Mouse (Mus musculus) layer of hippocampus, postnatal 14 days (tissue): Measurements from ENCODE around the gene Smco2. TPM values are rescaled to one million over a fixed set of nuclear protein-coding genes. Genes with fewer than 3 reads are reported as not detected.

ENCODE experiments used
- DNase-seq, 2 experiments: peaks; one replicate each; pipeline ENCODE4 v3.0.0; 2021 to 2022; ENCODE audit warnings: low spot score in 2 of 2, mixed read lengths in 1 of 2
- long read RNA-seq, 2 experiments: library from polyadenylated mRNA; stranded (forward); transcript quantifications; one replicate each; pipeline ENCODE4 v2.0.0; 2021
- total RNA-seq, 2 experiments: library from RNA; stranded (reverse); gene quantifications; 2 replicates each; pipeline ENCODE4 v1.2.3; 2021

The Smco2 gene
- not detected for total RNA-seq
- long read RNA-seq, experiment 1: 0 reads
- long read RNA-seq, experiment 2: 0 reads

DNA sequence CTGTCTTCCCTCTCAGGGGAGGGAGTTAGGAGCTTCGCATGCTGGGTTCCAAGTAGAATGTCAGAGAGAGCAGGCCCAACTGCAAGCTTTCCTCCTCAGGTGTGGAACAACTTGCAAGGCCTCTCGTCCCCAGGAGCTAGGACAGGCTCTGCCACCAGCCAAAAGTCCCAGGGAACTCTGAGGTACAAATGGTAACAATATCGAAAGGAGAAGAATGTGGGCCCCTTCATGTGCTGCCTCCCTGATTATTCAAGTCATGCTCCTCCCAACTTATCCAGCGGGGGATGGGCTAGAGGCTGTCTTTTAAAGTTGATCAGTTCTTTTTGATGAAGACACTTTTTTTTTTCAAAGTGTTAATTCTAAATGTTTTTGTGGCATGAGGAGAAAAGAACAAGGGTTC, at the start of gene Smco2:
Gene Smco2, plus strand, starts transcription at position 55 of the 400 bp plus-strand sequence.
- no peak for DNase-seq

DNA sequence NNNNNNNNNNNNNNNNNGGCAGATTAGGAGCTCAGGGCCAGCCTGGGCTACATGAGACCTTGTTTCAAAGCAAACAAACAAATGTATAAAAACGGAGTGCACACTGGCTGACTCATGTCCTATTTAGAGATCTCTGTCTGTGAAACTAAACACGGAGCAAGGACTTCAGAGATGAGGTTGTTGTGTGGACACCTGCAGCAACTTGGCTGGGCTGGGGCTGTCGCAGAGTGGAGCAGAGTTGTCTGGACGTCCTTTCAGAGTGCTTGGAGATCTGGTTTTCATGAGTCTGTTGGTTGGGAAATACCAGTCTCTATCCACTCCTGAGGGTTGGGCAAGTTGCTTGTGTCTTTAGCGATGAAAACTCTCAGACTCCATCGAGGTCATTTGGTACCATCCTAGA, 39.9 kb upstream of the Smco2 start:
- no peak for DNase-seq

DNA sequence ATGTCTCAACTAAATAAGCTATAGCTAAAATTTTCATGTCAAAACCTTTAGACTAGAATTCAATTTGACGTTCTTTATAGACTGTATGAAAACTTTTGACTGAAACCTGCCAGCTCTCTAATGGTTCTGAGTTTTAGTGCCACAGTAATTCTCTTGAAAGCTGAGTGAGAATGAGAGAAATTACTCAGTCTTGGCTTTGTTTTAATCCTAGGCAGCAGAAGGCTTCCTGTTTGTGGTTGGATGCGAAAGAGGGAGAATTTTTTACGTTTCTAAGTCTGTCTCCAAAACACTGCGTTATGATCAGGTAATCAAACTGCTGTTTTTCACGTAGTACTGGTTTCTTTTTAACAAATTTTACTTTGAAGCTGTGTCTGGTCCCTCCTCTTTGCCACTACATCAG, 36.9 kb upstream of the Smco2 start:
- DNase-seq: no peak

DNA sequence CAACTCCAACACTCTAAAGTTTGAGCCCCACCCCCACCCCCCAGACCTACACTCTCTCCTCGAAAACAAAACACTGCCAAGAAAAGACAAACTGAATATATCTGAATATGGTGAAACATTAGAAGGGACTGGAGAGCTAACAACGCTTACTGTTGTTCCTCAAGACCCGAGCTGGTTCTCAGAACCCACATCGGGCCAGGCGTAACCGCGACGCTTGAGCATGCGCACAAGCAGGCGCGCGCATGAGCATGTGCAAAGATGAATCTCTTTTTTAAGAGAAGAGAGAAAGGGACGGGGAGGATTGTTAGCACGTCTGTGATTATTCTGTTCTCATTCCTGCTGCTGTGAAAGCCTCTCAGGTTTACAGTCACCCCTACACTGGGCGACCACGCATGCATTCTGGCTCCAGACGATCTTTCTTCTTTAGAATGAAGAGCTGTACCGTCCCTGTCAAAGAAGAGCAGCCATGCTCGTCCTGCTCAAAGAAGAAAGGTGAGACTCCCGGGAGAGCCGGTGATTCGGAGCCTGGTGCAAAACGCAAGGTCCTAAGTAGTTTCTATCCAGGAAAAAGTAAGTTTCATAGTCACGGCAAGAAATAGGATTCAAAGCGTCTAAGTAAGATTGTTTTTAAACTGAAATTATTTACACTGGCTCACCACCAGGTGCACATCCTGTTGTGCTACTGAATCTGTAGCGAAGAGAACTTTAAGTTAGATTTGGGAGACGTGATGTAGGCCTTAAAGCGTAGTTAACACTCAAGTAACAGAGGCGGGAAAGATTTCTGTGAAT, 29.5 kb upstream of the Smco2 start:
- no peak for DNase-seq

DNA sequence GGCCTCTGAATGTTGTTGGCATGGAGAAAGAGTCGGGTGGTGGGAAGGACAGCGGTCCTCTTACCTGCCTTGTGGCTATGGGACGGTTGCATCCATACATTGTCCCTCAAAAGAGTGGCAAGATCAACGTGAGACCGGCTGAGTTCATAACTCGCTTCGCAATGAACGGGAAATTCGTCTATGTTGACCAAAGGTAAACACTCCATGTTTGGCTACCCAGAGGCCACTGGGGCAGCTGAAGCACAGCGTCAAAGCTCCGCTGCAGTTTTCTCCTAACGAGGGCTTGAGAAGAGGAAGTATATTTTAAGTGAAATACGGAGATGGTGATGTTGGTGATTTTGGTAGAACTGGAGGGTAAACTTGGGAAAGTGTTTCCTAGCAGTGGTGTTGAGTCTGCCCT, 27.9 kb upstream of the Smco2 start:
- no peak for DNase-seq

DNA sequence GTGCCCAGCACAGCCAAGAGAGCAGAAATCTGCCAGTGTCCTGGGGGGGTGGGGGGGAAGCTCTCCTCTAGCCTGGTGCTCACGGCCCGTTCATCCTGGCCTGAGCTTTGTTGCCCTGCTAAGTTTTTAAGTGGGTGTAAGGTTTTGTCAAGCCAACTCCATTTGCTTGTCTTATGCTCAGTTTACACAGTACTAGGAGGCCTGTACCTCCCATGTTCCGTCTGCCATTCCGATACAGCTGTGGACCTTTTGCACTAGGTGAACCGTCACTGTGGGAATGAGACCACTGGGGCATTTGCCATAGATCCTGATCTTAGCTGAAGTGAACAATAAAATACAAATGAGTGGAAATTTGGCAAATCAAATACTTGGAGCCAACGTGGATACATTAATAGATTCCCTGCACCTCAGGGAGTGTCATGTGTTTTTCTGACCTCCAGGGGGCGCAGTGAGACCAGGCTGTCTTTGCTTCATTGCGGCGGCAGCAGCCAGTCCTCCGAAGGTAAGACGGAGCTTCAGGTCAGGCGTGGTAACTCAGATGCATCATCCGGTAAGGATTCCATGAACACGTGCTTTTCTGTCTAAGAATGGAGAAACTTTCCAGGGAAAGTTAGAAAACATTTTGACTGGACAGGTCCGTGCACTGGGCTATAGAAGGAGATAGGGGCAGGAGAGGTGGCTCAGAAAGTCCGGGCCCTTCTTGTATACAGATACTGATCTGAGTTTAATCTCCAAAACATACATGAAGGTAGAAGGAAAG, 25.0 kb upstream of the Smco2 start:
- peak; percentile 56 to 57 for DNase-seq

DNA sequence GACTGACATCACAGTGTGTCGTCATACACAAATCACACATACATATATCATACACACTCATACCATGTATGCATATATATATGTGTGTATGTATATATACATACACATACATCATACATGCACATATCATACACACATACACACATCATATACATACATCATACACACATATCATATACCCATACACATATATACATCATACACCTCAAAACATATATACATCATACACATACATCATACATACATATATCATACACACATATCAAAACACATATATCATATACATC, 24.5 kb upstream of the Smco2 start:
- DNase-seq: no peak

DNA sequence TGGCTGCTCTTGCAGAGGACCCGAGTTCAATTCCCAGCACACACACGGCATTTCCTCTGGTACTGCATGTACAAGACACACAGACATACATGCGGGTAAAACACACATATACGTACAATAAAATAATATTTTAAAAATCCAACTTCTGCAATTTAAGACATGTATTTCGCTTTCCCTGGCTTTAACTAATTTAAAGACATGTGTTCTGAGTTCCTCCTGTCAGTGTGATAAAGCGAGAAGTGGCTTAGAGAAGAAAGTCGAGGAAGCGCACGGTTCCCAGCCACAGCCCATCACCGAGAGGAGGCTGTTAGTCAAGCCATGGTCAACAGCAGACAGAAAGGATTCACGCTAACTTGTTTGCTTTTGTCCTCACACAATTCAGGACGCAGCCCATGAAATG, 18.6 kb upstream of the Smco2 start:
- no peak for DNase-seq

DNA sequence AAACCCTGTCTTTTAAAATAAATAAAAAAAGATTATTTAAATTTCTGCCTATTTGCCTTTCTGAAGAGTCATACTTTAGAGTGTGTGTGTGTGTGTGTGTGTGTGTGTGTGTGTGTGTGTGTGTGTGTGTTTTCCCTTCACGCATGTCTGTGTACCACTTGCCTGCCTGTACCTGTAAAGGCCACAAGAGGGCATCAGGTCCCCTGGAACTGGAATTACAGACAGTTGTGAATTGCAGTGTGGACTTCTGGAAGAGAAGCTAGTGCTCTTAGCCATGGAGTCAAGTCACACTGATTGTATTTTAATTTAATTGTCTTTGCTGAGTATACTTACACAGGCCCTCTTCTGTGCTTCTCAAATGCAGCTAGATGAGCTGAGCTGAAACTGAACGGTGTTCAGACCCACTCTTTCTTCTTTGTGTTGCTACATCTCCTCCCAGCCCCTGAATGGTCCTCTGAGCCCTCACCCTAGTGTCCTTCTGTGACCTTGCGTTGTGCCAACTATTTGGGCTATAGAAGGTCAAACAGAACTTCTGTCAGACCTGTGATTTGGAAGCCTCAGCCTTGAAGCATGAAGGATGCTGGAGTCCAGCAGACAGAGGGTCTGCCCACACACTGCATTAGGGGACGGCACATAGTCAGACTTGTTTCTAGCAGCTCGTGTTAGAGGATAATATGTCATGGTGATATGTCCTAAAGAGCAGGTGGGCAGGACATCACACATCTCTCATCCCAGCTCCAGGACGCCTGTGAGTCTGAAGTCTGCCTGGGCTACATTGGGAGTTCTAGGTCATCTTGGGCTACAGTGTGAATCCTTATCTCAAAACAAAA, 16.2 kb upstream of the Smco2 start:
- DNase-seq: peak; percentile 43 to 52

DNA sequence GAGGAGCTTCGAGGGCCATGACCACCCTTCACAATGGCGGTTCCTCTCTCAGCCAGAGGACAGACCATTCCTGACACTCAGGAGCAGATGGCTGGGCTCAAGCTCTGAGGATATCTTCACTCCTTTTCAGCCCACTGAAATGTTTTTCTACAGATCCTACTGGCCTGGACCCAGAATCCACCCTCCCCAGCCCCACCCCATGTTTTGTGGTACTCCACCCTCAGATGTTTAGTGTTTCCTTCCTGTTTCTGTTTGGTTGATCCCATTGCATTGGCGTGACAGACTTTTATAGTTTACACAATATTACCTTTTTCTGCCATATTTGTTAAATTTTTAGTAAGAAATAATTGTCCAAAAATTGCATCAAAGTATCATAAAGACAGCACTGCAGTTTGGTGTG, 15.6 kb upstream of the Smco2 start:
- no peak for DNase-seq

DNA sequence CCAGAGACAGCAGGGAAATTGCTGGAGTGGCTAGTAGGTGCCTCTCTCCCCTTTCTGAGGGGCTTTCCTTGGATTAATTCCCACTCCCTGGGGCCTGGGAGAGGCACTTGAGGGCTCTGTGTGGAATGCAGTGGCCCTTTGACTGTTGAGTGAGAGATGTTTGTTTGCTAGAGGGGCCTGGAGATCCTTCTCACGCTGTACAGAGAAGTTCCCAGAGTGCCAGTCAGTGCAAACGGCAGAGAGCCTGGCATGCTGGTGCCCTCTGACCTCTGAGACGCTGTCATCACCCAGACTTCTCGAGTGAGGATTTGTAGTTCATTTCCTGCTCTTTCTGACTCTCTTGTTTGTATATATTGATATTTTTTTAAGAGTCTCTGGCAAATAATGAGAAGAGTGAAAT, 14.1 kb upstream of the Smco2 start:
- no peak for DNase-seq

DNA sequence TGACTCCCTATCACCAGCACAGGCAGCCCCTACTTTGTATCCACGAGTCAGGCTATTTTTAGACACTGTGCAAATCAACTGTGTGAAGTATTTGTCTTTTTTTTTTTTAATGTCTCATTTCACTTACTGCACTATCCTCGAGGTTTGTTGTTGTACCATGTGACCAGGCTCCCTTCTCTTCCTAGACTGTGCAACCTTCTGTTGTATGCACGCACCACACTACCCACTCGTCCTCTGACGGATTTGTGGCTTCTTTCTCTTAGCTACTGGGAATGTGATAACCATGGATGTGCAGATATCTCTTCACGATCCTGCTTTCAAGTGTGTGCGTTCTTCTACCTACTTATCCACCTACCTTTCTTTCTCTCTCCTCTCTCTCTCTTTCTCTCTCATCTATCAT, 12.6 kb upstream of the Smco2 start:
- DNase-seq: no peak

DNA sequence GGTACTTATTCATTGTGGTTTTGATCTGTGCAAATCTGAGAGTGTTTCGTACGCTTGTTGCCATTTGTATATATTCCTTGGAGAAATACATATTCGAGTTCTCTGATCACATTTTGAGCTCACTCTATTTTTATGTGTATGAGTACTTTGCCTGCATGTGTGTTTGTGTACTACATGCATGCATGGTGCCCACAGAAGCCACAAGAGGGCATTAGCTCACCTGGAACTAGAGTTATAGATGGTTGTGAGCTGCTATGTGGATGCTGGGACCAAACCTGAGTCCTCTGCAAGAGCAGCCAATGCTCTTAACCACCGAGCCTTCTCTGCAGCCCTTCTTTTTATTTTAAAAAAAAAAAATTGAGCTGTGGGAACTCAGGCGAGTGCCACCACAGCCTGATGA, 11.5 kb upstream of the Smco2 start:
- no peak for DNase-seq

DNA sequence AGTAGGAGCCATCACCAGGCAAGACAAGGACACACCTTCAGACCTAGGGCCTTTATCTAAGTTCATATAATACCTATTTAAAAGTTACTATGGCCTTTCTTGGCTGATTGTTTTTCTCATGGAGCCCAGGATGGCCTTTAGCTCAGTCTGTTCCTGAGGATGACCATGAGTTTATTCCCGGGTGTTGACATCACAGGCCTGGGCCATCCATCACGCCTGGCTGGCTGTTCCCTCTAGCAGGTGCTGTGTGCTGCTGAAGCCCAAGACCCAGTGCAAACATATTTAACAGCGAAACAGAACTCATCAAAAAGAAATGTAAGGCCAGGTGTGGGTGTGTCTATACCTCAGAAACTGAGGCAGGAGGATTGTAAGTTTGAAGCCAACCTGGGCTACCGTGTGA, 11.0 kb upstream of the Smco2 start:
- DNase-seq: no peak

DNA sequence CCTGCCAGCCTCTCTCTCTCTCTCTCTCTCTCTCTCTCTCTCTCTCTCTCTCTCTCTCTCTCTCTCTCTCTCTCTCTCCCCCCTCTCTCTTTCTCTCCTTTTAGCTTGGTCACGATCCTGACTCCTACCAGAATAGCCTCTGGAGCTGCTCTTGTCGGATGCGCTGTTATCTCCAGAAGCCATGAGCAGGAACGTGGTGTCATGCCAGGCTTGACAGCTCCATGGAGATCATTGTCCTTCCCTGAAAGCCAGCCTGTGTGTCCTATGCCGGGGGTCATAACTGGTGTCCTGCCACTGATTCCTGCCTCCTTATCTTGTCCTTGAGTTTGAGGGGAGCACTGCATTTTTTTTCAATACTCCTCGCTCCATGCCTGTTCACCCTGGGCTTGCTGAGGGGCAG, 5.0 kb upstream of the Smco2 start:
- DNase-seq: no peak

DNA sequence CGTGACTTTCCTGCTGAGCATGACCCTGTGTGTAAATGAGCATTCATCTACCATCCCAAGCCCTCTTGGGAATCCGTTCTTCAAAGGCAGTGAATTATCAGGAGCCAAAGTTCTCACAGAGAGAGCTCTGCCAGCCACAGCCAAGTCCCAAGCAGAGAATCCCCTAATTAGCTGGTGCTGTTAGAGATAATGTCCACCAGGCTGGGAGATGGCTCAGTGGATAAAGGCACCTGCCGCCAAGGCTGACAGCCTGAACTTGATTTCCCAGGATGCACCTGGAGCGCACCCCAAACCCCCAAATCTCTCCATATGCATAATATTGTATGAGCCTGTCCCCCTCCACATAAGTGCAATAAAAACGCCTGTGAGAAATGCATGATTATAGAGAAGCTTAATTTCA, 4.6 kb upstream of the Smco2 start:
- no peak for DNase-seq

DNA sequence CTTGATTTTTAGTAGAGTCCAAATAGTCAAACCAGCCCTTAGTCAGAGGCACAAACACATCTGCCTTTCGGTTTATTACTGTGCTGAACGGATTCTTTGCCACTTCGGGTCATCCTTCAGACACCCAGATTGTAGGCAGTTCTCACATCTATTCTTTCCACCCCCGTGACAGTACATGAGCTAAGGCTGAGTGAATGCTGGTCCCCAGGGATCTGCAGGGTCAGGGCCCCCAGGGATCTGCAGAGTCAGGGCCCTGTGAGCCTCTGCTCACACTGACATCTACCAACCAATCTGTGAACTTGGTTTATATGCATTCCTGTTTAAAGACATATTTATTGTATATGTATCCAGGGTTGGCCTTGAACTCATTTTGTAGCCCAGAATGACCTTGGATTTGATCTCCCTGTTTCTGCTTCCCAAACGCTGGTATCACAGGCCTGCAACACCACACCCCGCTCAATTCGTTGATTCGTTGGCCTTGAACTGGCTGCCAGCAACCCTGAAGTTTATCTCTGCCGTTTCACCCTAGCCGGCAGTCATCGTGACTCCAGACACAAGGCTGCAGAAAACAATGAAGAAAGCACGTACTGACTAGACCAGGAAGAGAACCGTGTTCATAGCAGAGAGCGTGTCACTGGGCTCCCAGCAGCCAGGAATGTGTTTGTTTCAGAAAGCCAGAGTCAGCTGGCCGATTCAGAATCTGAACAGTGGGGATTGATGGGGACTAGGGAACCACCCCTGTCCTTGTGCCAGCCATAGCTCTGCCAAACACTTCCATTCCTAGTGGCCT, 3.7 kb upstream of the Smco2 start:
- peak in 1 of 2 experiments; percentile 24 for DNase-seq

DNA sequence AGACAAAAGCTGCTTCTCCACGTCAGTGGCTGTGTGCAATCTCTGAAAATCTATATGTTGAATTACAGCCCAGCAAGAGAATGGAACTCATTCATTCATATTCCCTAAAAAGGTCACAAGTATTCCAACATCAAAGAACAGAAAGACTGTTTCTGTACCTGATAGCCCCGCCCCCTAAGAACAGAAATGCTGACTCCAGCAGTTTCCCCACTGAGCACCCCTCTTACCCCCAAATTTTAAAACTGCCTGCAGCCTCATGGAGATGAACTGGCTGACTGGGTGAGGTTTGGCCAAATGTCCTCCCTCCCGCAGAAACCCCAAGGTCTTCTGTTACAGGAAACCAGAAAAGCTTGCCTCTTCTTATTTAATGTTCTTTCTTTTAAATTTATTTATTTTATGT, 2.5 kb upstream of the Smco2 start:
- DNase-seq: no peak

DNA sequence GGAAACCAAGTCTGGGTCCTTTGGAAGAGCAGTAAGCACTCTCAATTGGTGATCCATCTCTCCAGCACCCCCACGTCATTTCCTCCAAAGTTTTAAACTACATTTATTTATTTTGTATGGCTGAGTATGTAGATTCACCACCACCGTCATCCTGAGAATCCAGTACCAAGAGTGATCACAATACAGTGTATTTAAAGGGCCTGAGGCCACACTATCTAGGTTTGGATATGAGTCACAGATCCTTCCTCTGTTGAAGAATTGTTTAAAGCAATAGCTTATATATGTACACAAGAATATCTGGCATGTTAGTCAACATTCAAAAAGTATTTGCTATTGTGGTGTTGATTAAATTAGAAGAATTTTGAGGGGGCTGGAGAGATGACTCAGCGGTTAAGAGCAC, 1.6 kb upstream of the Smco2 start:
- DNase-seq: no peak

DNA sequence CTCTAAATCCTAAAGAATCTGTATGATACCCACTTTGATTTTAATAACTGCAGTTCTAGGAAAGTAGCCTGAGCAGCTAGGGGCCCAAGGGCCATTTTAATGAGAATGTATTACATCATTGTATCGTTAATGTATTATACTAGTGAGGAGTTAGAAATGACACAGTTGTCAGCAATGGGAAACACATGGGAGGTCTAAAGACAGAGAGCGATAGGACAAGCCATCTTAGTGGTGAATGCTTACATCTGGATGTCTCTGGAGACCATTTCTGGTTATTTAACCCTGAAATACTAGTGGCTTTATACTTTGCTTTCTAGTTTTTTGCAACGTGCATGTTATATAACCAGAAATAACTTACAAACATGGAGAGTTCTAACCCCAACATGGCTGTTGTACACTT, 2.0 kb downstream of the Smco2 start:
- DNase-seq: no peak

DNA sequence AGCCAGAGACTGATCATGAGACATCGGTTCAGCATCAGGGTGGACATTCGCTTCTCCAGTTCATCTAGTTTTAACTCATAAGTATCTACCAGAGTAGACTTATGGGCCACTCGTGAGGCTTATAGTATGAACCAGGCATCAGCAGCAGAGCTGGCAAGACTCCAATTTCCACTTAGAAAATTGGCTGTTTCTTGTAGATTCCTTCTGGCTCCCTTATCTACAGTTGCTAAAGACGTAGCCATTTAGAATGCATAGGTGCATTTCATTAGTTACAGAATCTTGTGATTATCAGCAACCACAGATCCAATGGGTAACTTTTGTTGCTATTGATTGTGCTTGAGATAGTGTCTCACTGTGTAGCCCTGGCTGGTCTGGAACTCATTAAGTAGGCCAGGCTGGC, 2.8 kb downstream of the Smco2 start:
- no peak for DNase-seq
